Mouse (Mus musculus) adrenal gland, adult 2 months (tissue): ENCODE measurements around the gene Acot7. TPM values are rescaled to one million over a fixed set of nuclear protein-coding genes. Genes with fewer than 3 reads are reported as not detected.

Experiments used
- DNase-seq: peaks from one replicate; pipeline ENCODE4 v3.0.0; 2021
- long read RNA-seq: library from polyadenylated mRNA; stranded (forward); transcript quantifications from one replicate; pipeline ENCODE4 v2.0.0, GENCODE M21; 2021
- polyA plus RNA-seq: library from polyadenylated mRNA; depleted of rRNA; stranded (reverse); fragments of >200 nt; gene quantifications from 2 replicates; pipeline ENCODE4 v1.2.3, GENCODE M21; 2012; rRNA removed
- total RNA-seq, 2 experiments: library from RNA; stranded (reverse); gene quantifications; 2 replicates each; pipeline ENCODE4 v1.2.3; 2021

The Acot7 gene
- total RNA-seq (10 to 100 TPM; 43.4 to 65.0 TPM), polyA plus RNA-seq (22.1 and 25.5 TPM in 2 replicates)
- long read RNA-seq, transcript Acot7-202 (9 exons, 1,457 nt): major isoform, 53 of 64 reads
- long read RNA-seq, partial matches to known transcripts: 6 of 64 reads
- long read RNA-seq, other reads (novel, unspliced or antisense): 3 of 64 reads

DNA sequence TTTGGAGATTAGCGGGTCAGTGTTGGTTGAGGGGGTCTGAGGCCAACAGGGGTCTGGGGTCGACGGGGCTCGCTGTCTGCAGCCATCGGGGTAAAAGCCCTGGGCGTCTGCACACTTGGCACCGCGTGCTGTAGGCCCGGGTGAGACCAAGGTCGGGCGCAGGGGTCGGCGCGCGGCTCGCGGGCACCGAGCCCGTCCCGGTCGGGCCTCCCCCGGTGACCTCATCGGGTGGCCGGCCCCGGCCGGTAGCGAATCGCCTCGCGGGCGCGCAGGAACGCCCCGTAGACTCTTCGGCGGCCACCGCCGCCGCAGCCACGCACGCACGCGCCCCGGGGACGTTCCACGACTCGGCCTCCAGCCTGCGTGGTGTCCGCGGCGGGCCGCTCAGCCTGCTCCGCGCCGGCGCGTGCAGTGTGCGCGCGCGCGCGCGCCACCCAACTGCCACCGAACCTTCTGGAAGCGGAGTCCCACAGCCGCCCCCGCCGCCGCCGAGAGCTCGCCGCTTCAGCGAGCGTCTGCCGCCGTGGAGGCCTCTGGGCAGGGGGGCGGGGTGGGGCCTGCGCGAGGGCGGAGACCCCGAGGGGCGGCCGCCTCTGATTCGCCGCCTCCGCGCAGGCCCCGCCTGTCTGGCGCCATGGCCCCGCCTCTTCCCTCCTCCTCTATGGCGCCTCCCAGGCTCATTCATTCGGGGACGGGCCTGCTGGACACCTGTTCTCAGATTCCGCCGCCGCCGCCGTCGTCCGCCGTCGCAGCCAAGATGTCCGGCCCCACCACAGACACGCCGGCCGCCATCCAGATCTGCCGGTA, at the start of gene Acot7:
Gene Acot7, plus strand, starts transcription at position 598 of the 807 bp plus-strand sequence.
- peak; percentile 95 for DNase-seq

DNA sequence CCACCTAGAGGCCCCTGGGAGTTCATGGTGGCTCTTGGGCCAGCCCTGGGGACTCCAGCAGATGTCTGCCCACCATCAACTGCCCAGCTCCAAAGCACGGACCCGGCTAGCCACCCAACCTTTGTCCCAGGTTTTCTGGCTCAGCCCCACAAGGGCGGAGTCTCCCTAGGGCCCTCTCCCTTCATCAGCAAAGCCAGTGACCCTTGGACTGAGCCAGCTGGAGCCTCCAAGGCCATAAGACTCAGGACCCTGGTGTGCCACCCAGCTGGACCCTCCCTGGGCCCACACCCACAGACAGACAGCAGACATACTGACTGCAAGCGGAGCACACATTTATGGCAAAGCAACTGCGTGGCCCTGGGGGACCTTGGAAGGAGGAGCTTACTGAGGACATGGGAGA, 49.1 kb upstream of the Acot7 start:
- DNase-seq: no peak

DNA sequence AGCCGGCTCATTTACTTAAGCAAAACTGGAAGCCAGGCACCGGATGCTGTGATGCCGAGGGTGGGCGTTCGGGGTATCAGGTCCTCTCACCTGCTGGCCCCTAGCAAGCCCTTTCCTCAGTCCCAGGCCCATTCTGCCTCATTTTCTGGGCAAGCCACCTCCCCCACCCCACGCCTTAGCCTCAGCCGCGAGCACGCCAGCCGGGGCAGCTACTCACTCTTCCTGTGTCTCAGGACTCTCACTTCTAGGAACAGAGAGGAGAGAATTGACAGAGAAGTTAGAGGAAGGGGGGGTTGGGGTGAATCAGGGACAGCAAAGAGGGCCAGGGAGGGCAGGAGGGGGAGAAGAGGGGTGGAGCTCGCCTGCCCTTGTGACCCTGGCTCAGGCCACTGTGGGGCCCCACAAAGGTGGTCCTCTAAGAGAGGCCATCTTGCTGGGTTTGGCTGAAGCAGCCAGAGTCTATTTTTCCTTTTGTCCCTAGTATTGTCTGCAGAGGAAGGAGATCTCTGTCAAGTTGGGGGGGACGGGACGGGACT, 48.5 kb upstream of the Acot7 start:
- DNase-seq: no peak

GRCm38 (mm10) chr4:152130771-152131653, 46.9 kb upstream of the Acot7 start:
- DNase-seq: peak; percentile 72

DNA sequence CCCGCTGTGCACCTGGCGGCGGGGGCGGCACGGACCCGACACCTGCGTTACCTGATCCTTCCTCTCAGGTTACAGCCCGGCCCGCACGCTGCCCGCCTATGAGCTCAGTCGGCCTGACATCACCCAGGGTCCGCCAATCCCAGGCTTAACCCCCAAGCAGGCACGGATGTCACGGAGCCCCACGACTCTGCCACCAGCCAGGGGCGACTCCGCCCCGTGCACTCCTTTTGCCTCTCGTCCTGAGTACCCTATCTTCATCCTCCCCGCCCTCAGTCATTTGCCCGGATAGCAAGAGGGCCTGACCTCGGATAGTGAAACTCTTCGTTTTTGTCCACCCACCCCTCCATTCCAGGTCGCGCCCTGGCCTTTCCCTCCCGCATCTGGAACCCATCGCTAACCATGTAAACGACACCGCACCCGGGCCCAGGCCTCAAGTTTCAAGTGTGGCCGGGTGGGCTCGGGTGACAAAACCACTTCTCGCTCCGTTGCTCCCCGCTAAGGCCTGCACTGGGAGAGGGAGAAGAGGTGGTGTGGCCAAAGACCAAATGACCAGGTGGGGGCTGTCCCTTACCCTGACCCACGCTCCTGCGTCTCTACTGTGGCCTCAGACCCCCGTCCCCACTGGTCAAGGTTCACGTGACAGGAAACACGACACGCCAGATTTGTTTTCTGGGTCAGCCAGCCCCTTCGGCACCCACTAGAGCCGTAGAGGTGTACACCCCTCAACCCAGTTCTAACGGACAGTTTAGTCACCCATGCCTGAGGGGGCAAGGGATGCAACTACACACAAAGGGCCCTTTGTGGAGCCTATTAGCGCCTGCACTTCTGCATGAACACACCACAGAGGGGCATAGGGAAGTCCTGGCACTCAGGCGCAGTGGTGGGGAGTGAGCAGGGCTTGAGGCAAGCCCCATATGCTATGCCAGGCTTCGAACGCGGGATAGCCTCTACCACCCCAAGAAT, 45.8 kb upstream of the Acot7 start:
- no peak for DNase-seq

DNA sequence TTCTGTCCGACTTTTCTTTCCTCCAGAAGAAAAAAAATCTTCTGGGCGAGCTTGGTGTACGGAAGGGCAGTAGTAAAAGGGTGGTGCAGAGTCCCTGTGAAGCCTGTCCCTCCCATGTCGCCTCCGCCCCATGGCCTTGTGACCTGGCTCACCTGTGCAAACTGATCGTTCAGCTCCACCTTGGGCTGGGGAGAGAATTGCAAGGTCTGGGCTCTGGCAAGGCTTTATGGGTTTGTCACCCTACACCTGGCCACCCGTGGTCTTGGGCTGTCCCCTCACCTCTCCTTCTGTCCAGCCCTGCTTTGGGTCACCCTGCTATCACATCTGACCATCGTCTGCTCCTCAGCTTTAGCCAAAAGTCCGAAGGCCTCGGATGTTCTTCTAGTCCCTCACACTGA, 45.2 kb upstream of the Acot7 start:
- DNase-seq: no peak

DNA sequence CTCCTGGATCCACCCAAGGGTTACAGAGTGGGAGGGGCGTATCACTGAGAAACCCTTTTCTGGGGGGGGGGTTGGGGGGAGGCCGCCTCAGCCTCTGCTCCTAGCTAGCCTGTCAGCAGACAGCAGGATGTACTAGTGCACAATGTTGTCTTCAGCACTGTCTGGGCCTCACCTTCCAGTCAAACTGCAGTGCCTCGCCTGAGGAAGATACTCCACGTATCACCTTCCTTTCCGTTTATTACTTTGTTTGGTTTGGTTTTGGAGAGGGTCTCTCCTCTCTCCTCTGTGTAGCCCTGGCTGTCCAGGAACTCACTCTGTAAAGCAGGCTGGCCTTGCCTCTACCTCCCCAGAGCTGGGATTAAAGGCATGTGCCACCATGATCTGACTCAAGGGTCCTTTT, 44.7 kb upstream of the Acot7 start:
- no peak for DNase-seq

DNA sequence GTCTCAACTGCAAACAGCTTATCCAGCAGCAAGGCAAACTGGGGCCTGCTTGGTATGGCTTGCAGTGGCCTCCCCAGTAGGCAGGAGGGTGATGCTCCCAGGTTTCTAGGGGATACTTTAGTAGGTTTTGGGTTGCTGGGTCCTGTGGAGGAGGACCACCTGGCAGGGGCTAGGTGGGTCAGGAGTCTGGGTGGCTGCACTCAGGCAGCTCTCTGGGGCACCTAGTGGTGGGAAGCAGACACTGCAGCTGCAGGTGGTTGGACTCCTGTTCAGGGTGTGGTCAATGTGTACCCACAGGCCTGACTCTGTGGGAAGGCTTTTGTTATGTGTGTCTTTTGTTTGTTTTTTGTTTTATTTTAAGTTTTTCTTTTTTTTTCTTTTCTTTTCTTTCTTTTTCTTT, 43.4 kb upstream of the Acot7 start:
- DNase-seq: no peak

DNA sequence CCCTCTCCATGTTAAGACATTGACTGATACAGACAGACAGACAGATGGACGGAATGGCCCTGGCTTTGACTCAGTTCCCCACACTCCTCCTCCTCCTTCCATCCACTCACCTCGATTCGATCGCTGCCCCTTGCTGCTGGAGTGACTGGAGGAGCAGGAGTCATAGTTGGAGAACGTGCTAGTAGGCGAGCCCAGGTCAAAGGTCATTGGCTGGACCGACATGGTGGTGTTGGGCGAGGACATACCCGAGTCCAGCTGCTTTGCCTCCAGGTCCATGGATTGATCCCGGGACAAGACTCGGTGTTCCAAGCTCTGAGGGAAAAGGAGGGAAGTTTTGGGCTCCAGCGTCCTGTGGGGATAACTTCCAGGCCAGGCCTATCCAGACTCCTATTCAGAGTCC, 42.6 kb upstream of the Acot7 start:
- DNase-seq: no peak

DNA sequence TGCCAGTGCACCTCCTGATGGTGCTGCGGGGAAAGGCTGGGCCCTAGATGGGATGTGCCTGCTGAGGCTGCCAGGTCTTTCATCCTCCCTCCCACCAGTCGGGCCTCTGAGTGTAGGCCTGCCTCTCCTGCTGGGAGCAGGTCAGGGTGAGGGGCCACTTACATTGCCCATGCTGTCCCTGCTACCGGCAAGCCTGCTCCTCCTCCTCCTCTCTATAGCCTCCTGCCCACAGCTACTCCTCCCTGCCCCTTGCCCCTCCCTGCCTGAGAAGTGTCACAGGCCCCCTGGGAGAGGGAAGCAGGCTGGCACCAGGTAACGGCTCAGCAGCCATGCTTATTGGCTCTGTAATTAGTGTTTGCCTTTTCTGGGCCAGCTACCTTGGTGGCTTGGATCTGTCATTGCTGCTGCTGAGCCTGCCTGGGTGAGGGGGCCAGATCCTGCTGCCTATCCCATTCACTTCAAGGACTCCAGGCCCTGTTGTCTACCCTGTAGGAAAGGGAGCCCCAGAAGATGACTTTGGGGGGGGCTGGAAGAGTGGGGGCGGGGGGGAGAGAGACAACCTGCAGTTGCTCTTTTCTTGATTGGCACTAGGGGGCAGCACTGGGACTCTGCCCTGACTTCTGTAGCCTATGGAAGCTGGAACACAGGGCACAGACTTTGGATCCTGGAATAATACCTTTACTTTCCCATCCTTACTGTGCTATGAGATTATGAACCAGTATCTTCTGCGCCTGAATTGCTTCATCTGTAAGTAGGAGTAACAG, 41.6 kb upstream of the Acot7 start:
- no peak for DNase-seq

GRCm38 (mm10) chr4:152136876-152137250, 41.1 kb upstream of the Acot7 start:
- no peak for DNase-seq

DNA sequence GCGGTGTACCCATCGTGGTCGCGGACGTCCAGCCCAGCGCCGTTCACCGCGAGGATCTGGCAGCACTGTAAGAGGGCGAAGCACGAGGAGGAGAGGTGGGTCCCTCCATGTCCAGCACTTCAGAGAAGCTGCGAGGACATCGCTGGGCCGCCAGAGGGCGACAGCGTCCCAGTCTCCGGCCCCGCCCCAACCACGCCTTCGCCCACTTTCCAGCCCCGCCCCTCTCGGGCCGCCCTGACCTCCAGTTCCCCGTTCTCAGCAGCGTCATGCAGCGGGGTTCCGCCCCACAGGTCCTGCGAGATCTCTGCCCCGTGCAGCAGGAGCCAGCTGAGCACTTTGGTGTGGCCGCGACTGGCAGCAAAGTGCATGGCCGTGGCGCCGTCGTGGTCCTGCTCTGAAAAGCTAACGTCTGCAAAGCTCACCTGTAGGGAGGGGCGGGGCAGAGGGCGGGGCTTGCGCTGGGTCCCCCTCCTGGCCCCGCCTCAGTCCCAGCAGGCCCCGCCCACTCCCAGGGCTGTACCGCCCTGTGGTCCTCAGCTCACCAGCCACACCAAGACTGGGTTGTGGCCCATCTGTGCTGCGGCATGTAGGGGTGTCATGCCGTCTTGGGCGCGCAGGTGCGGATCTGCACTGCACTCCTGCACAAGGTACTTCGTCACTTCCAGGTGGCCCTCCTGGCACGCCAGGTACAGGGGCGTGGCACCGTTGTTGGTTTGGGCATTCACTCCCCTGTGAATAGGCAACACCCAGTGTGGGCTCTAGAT, 39.3 kb upstream of the Acot7 start:
- peak; percentile 93 for DNase-seq

- DNase-seq: peak; percentile 52
Observed at GRCm38 (mm10) chr4:152140441-152140840, 37.5 kb upstream of the Acot7 start.

- DNase-seq: no peak
Observed at GRCm38 (mm10) chr4:152141521-152142135, 36.3 kb upstream of the Acot7 start.

GRCm38 (mm10) chr4:152143632-152144031, 34.3 kb upstream of the Acot7 start:
- no peak for DNase-seq

DNA sequence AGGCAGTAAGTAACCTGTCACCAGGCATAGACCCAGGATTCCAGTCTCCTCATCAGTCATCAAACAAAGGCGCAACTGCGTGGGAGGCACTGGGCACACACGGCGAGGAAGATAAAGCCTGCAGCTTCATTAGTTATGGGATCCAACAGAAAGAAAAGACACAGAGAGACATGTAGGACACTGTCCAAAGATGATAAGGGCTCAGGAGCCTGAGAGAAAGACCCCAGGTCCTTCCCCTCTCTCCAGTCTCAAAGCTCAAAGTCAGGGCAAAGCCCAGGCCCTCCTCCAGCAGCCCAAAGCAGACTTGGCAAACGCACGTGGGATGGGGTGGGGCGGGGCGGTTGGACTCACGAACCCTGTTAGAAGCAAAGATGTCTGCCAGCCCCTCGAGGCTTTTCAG, 32.5 kb upstream of the Acot7 start:
- no peak for DNase-seq

- DNase-seq: no peak
Observed at GRCm38 (mm10) chr4:152146033-152146827, 31.7 kb upstream of the Acot7 start.

GRCm38 (mm10) chr4:152150546-152150945, 27.4 kb upstream of the Acot7 start:
- DNase-seq: no peak
